Mouse (Mus musculus) liver, embryonic 14.5 days (tissue): ENCODE results near the gene 4930402H24Rik.

Experiments used
- CTCF ChIP-seq: IDR thresholded peaks from 2 replicates; pipeline ENCODE4 v1.5.1; 2016; ENCODE audit warnings: antibody characterized with exemption, low read depth, control low read depth
- EP300 ChIP-seq: IDR thresholded peaks from 2 replicates; pipeline ENCODE4 v1.6.1; 2016; ENCODE audit warnings: antibody characterized with exemption, low read depth

- TF ChIP-seq CTCF, result no peak
- no peak for TF ChIP-seq EP300
Measured at GRCm38 (mm10) chr2:130897856-130898255, 8.3 kb downstream of the 4930402H24Rik start.
